Mouse (Mus musculus) forebrain, embryonic 11.5 days (tissue): Measurements from ENCODE around the gene Notch4. TPM values are rescaled to one million over a fixed set of nuclear protein-coding genes. Genes with fewer than 3 reads are reported as not detected.

Experiments used
- ATAC-seq: fragments of 200-750 bp; cut with Nextera tagmentation; replicated peaks from 2 replicates; pipeline ENCODE4 v1.8.0; 2017; ENCODE audit warnings: moderate TSS enrichment; ENCODE audit not compliant: low FRiP score
- DNase-seq: peaks from one replicate; pipeline ENCODE4 v3.0.0-alpha.2; 2017; ENCODE audit warnings: low spot score
- H3K27ac ChIP-seq: fragments of 300-500 bp; sonication (generic); 2 replicates; pipeline ENCODE4 v1.5.1; 2014; ENCODE audit warnings: low read depth, low read length
- H3K27me3 ChIP-seq: fragments of 300-500 bp; sonication (generic); 2 replicates; pipeline ENCODE4 v1.6.1; 2014; ENCODE audit warnings: mild to moderate bottlenecking, low read length, mixed read lengths; ENCODE audit not compliant: control insufficient read depth, insufficient read depth
- H3K36me3 ChIP-seq: fragments of 300-500 bp; sonication (generic); 2 replicates; pipeline ENCODE4 v1.6.1; 2014; ENCODE audit warnings: mild to moderate bottlenecking, low read length, moderate library complexity, mixed read lengths; ENCODE audit not compliant: control insufficient read depth, insufficient read depth
- H3K4me1 ChIP-seq: fragments of 300-500 bp; sonication (generic); replicated peaks from 2 replicates; pipeline ENCODE4 v1.6.1; 2014; ENCODE audit warnings: low read length, mixed read lengths; ENCODE audit not compliant: control insufficient read depth, insufficient read depth
- H3K4me2 ChIP-seq: fragments of 300-500 bp; sonication (generic); 2 replicates; pipeline ENCODE4 v1.6.1; 2014; ENCODE audit warnings: low read depth, mild to moderate bottlenecking, low read length, moderate library complexity, mixed read lengths; ENCODE audit not compliant: severe bottlenecking
- H3K4me3 ChIP-seq: fragments of 300-500 bp; sonication (generic); 2 replicates; pipeline ENCODE4 v1.5.1; 2014; ENCODE audit warnings: low read depth, low read length
- H3K9ac ChIP-seq: fragments of 300-500 bp; sonication (generic); 2 replicates; pipeline ENCODE4 v1.6.1; 2014; ENCODE audit warnings: low read length
- H3K9me3 ChIP-seq: fragments of 300-500 bp; sonication (generic); 2 replicates; pipeline ENCODE4 v1.6.1; 2016; ENCODE audit warnings: low read length, mixed read lengths; ENCODE audit not compliant: control insufficient read depth
- WGBS: fragments of 180-500 bp; shearing (Covaris S2); extraction: QIAGEN DNeasy Blood & Tissue Kit; methylation state at CpG from one replicate; pipeline ENCODE4 v1.1.7; 2014; 5-methylcytosine and 5-hydroxymethylcytosine counted together
- polyA plus RNA-seq: library from polyadenylated mRNA; unstranded; fragments of >200 nt; fragmentation: Nextera tagmentation; extraction: Ambion mirVana; gene quantifications from 2 replicates; pipeline ENCODE4 v1.2.1, GENCODE M21; 2014

Notch4 gene
- polyA plus RNA-seq, 1 experiment from 2014 or later, result 5.9 TPM

- Histone ChIP-seq H3K36me3 (no peaks in the 10 kb centered on the region), H3K27me3 (peaks cover 1% of the 10 kb centered on the region), H3K9me3 (no peaks in the 10 kb centered on the region), H3K4me1 (peaks cover 7% of the 10 kb centered on the region; the same call in 1 of the 2 replicates), H3K4me3 (no peak overlapping the region), H3K27ac (no peak overlapping the region), H3K9ac (no peak overlapping the region), H3K4me2 (no peak overlapping the region)
- DNase-seq (no peak), ATAC-seq (no peak)
- 58% methylated on average over 3 of the region's 3 CpGs for WGBS
Observed at GRCm38 (mm10) chr17:34637459-34637858, 73.4 kb downstream of the Notch4 start.

Other genes starting within 250 kb of the Notch4 start
- gene H2-Eb2, start 238.6 kb upstream of the Notch4 start, polyA plus RNA-seq, result not detected in 2 replicates
- not detected in 2 replicates for gene Btnl2, start 209.4 kb upstream of the Notch4 start, polyA plus RNA-seq
- gene Btnl1, start 187.1 kb upstream of the Notch4 start, polyA plus RNA-seq, result not detected in 2 replicates
- 1.5 and 2.1 TPM in 2 replicates for gene BC051142, start 165.4 kb upstream of the Notch4 start, polyA plus RNA-seq
- gene Btnl4, start 87.0 kb upstream of the Notch4 start, polyA plus RNA-seq, result not detected in 2 replicates
- not detected in 2 replicates for gene Btnl6, start 46.9 kb upstream of the Notch4 start, polyA plus RNA-seq
- 2.6 and 4.3 TPM in 2 replicates for gene Gpsm3, start 25.5 kb downstream of the Notch4 start, polyA plus RNA-seq
- 17.8 and 17.9 TPM in 2 replicates for gene Pbx2, start 27.0 kb downstream of the Notch4 start, polyA plus RNA-seq
- 2.4 and 4.0 TPM in 2 replicates for gene Ager, start 33.6 kb downstream of the Notch4 start, polyA plus RNA-seq
- gene Rnf5, start 39.4 kb downstream of the Notch4 start, polyA plus RNA-seq, result 158 and 169 TPM in 2 replicates
- 93.4 and 101 TPM in 2 replicates for gene Agpat1, start 40.0 kb downstream of the Notch4 start, polyA plus RNA-seq
- gene Egfl8, start 51.7 kb downstream of the Notch4 start, polyA plus RNA-seq, result 1.6 and 2.3 TPM in 2 replicates
- gene Ppt2, start 64.2 kb downstream of the Notch4 start, polyA plus RNA-seq, result 26.4 and 29.0 TPM in 2 replicates
- 2.4 and 2.7 TPM in 2 replicates for gene Prrt1, start 65.3 kb downstream of the Notch4 start, polyA plus RNA-seq
- gene Fkbpl, start 80.5 kb downstream of the Notch4 start, polyA plus RNA-seq, result 14.5 and 18.2 TPM in 2 replicates
- 79.5 and 82.9 TPM in 2 replicates for gene Atf6b, start 82.9 kb downstream of the Notch4 start, polyA plus RNA-seq
- gene Tnxb, start 106.3 kb downstream of the Notch4 start, polyA plus RNA-seq, result 0.03 TPM in 1 of 2 replicates, not detected in the other
- 0.05 TPM in 1 of 2 replicates, not detected in the other for gene C4b, start 179.6 kb downstream of the Notch4 start, polyA plus RNA-seq
- not detected in 2 replicates for gene Cyp21a1, start 240.3 kb downstream of the Notch4 start, polyA plus RNA-seq